Mouse (Mus musculus) thymus, postnatal 25 days (tissue): Measurements from ENCODE around the gene Ndufaf1.

Experiments
- DNase-seq: peaks from one replicate; pipeline ENCODE4 v3.0.0; 2022

Gene Ndufaf1

GRCm38 (mm10) chr2:119617841-119618198, 44.8 kb downstream of the Ndufaf1 start:
- DNase-seq: no peak

GRCm38 (mm10) chr2:119607023-119607422, 55.6 kb downstream of the Ndufaf1 start:
- DNase-seq: no peak
